21 mouse cellular contexts compared by ENCODE assay signal in genomic region chr2:91023956-91024355, GRCm38 (mm10). TPM values are rescaled to one million over a fixed set of nuclear protein-coding genes. Genes with fewer than 3 reads are reported as not detected.
DNase-seq lines count a peak whose midpoint lies in the region; ATAC-seq and TF ChIP-seq lines count a peak whose summit lies in the region.
"Had no signal": no experiment of that assay in that cellular context is flagged by ENCODE, and none has a peak within 500 bp of the region (broad histone marks: within the 10 kb centered on the region; RNA-seq: fewer than 3 reads in every experiment).

No protein-coding gene starts in this region.

- 0 out of 2 replicates have a peak, but pooled peaks cover 1% of the 10 kb centered on the region for H3K9me3 ChIP-seq in heart, embryonic 12.5 days (replicated peaks)
- no peaks in the 10 kb centered on the region for H3K9me3 ChIP-seq in neural tube, embryonic 14.5 days (ENCODE audit: control insufficient read depth, low read length)
- H3K9me3 ChIP-seq in neural tube, embryonic 15.5 days (replicated peaks), result no peaks in the 10 kb centered on the region
- H3K9me3 ChIP-seq in liver, embryonic 15.5 days (replicated peaks), result no peaks in the 10 kb centered on the region
- no peaks in the 10 kb centered on the region for H3K9me3 ChIP-seq in kidney, embryonic 16.5 days (ENCODE audit: low read length)
- H3K9me3 ChIP-seq: embryonic facial prominence, embryonic 13.5 days had no signal

- peak overlapping the region; percentile 63 for H3K27ac ChIP-seq in heart, adult 2 months
- H3K27ac ChIP-seq in heart, embryonic 12.5 days (ENCODE audit: poor library complexity, severe bottlenecking), result no peak overlapping the region
- H3K27ac ChIP-seq in neural tube, embryonic 14.5 days (ENCODE audit: low read depth, low read length), result no peak overlapping the region
- no peak overlapping the region for H3K27ac ChIP-seq in neural tube, embryonic 15.5 days (replicated peaks)
- H3K27ac ChIP-seq in liver, embryonic 15.5 days (replicated peaks), result peak overlapping the region; percentile 48
- no peak overlapping the region for H3K27ac ChIP-seq in kidney, embryonic 16.5 days (ENCODE audit: low read length)
- H3K27ac ChIP-seq: embryonic facial prominence, embryonic 13.5 days had no signal

- H3K27me3 ChIP-seq in heart, adult 2 months (ENCODE audit: control insufficient read depth, insufficient read depth, low read length), result no peaks in the 10 kb centered on the region
- H3K27me3 ChIP-seq in heart, embryonic 12.5 days (replicated peaks), result no peaks in the 10 kb centered on the region
- H3K27me3 ChIP-seq in neural tube, embryonic 14.5 days (ENCODE audit: control insufficient read depth, insufficient read depth, low read length), result no peaks in the 10 kb centered on the region
- H3K27me3 ChIP-seq in neural tube, embryonic 15.5 days (replicated peaks), result no peaks in the 10 kb centered on the region
- no peaks in the 10 kb centered on the region for H3K27me3 ChIP-seq in liver, embryonic 15.5 days
- no peaks in the 10 kb centered on the region for H3K27me3 ChIP-seq in kidney, embryonic 16.5 days (ENCODE audit: insufficient read depth, low read length)
- H3K27me3 ChIP-seq: embryonic facial prominence, embryonic 13.5 days had no signal

- 94% methylated on average over 1 of the region's 1 CpGs for WGBS in heart, adult 2 months
- 88% methylated on average over 1 of the region's 1 CpGs for WGBS in heart, embryonic 12.5 days
- WGBS in neural tube, embryonic 14.5 days, result 95% methylated on average over 1 of the region's 1 CpGs
- 93% methylated on average over 1 of the region's 1 CpGs for WGBS in neural tube, embryonic 15.5 days
- WGBS in liver, embryonic 15.5 days (ENCODE audit: insufficient replicate concordance), result 76% methylated on average over 1 of the region's 1 CpGs
- WGBS in kidney, embryonic 16.5 days, result 88% methylated on average over 1 of the region's 1 CpGs

- H3K4me1 ChIP-seq in heart, adult 2 months (ENCODE audit: control insufficient read depth, insufficient read depth, low read length), result peaks cover 5% of the 10 kb centered on the region
- H3K4me1 ChIP-seq in heart, embryonic 12.5 days (replicated peaks), result peaks cover 9% of the 10 kb centered on the region; the same call in 1 of the 2 replicates
- no peaks in the 10 kb centered on the region for H3K4me1 ChIP-seq in neural tube, embryonic 14.5 days (ENCODE audit: control insufficient read depth, insufficient read depth, low read length)
- no peaks in the 10 kb centered on the region for H3K4me1 ChIP-seq in neural tube, embryonic 15.5 days
- H3K4me1 ChIP-seq in liver, embryonic 15.5 days (replicated peaks), result peaks cover 54% of the 10 kb centered on the region
- H3K4me1 ChIP-seq in kidney, embryonic 16.5 days (ENCODE audit: insufficient read depth, low read length), result no peaks in the 10 kb centered on the region
- H3K4me1 ChIP-seq: embryonic facial prominence, embryonic 13.5 days had no signal

- TF ChIP-seq EP300 in heart, adult 2 months (IDR thresholded peaks at IDR 0.05; ENCODE audit: insufficient read depth, low read depth, low read length), result no peak

- intact Hi-C loops in heart, adult 2 months (cut with DNase I), result no loop called here

- no peak for DNase-seq in heart, adult 2 months
- no peak for DNase-seq in adrenal gland, adult 2 months
- DNase-seq: adrenal gland, adult 8-10 months; cerebellum, adult 9-11 months; gastrocnemius, postnatal 25 days; kidney, adult 2 months; kidney, postnatal 25 days; layer of hippocampus, adult 9-11 months; lung, adult 2 months; lung, postnatal 36 days; retina, postnatal 1 day; right cerebral cortex, postnatal 4 days had no signal

- no peak for TF ChIP-seq POLR2A in heart, adult 2 months (IDR thresholded peaks at IDR 0.05; ENCODE audit: insufficient read depth, low read depth, low read length)

- H3K9ac ChIP-seq in heart, adult 2 months (ENCODE audit: low read depth, low read length), result no peak overlapping the region
- no peak overlapping the region for H3K9ac ChIP-seq in heart, embryonic 12.5 days
- H3K9ac ChIP-seq in neural tube, embryonic 14.5 days (replicated peaks; ENCODE audit: low read depth, low read length), result no peak overlapping the region
- H3K9ac ChIP-seq in neural tube, embryonic 15.5 days (replicated peaks), result no peak overlapping the region
- H3K9ac ChIP-seq in liver, embryonic 15.5 days, result no peak overlapping the region
- H3K9ac ChIP-seq in kidney, embryonic 16.5 days (replicated peaks; ENCODE audit: low read length), result no peak overlapping the region
- H3K9ac ChIP-seq: embryonic facial prominence, embryonic 13.5 days had no signal

- no peak for TF ChIP-seq CTCF in heart, adult 2 months (IDR thresholded peaks at IDR 0.05)

- H3K79me2 ChIP-seq in heart, adult 2 months (replicated peaks; ENCODE audit: control insufficient read depth, insufficient read depth, low read length), result no peaks in the 10 kb centered on the region

- ATAC-seq in heart, embryonic 12.5 days (ENCODE audit: insufficient number of reproducible peaks, low FRiP score), result no peak
- ATAC-seq in neural tube, embryonic 14.5 days (ENCODE audit: low read depth), result peak; percentile 38; the same call in 1 of the 2 replicates
- ATAC-seq in neural tube, embryonic 15.5 days (ENCODE audit: low FRiP score), result no peak
- no peak for ATAC-seq in liver, embryonic 15.5 days (ENCODE audit: insufficient read depth)
- no peak for ATAC-seq in kidney, embryonic 16.5 days (ENCODE audit: low FRiP score, low TSS enrichment)
- ATAC-seq: forebrain, embryonic 14.5 days; midbrain, embryonic 16.5 days had no signal

- H3K4me2 ChIP-seq in heart, embryonic 12.5 days, result no peak overlapping the region
- no peak overlapping the region for H3K4me2 ChIP-seq in neural tube, embryonic 14.5 days (ENCODE audit: low read depth, low read length)
- H3K4me2 ChIP-seq in neural tube, embryonic 15.5 days, result no peak overlapping the region
- H3K4me2 ChIP-seq in liver, embryonic 15.5 days, result no peak overlapping the region
- no peak overlapping the region for H3K4me2 ChIP-seq in kidney, embryonic 16.5 days (replicated peaks; ENCODE audit: low read depth, low read length)
- H3K4me2 ChIP-seq: embryonic facial prominence, embryonic 13.5 days had no signal

- H3K4me3 ChIP-seq in heart, adult 2 months, result no peak overlapping the region
- H3K4me3 ChIP-seq in heart, embryonic 12.5 days, result no peak overlapping the region
- H3K4me3 ChIP-seq in neural tube, embryonic 14.5 days (ENCODE audit: low read depth, low read length), result no peak overlapping the region
- no peak overlapping the region for H3K4me3 ChIP-seq in neural tube, embryonic 15.5 days (replicated peaks)
- H3K4me3 ChIP-seq in liver, embryonic 15.5 days (replicated peaks), result no peak overlapping the region
- H3K4me3 ChIP-seq in kidney, embryonic 16.5 days (ENCODE audit: low read length), result no peak overlapping the region
- H3K4me3 ChIP-seq: embryonic facial prominence, embryonic 13.5 days had no signal

- H3K36me3 ChIP-seq in heart, adult 2 months (ENCODE audit: control insufficient read depth, insufficient read depth, low read length), result peaks cover 10% of the 10 kb centered on the region
- peaks cover 22% of the 10 kb centered on the region for H3K36me3 ChIP-seq in heart, embryonic 12.5 days
- peaks cover 4% of the 10 kb centered on the region; the same call in 1 of the 2 replicates for H3K36me3 ChIP-seq in neural tube, embryonic 14.5 days (ENCODE audit: control insufficient read depth, insufficient read depth, low read length)
- H3K36me3 ChIP-seq in neural tube, embryonic 15.5 days, result peaks cover 10% of the 10 kb centered on the region; the same call in 1 of the 2 replicates
- peaks cover 36% of the 10 kb centered on the region for H3K36me3 ChIP-seq in liver, embryonic 15.5 days (replicated peaks)
- 0 out of 2 replicates have a peak, but pooled peaks cover 7% of the 10 kb centered on the region for H3K36me3 ChIP-seq in kidney, embryonic 16.5 days (ENCODE audit: insufficient read depth, low read length)

RNA-seq across cellular contexts. Expression of gene Rapsn, which starts 11.5 kb away (rescaled TPM):
- 10 to 100 TPM; 15.9 to 16.8 TPM for total RNA-seq in heart, adult 2 months (2021)
- polyA plus RNA-seq in heart, adult 2 months (2012; rRNA removed), result 19.3 and 22.0 TPM in 2 replicates
- 17.2 and 17.8 TPM in 2 replicates for polyA plus RNA-seq in heart, embryonic 12.5 days (2016; fragmentation: Nextera tagmentation; extraction: Ambion mirVana)
- polyA plus RNA-seq in neural tube, embryonic 14.5 days (2014; fragmentation: Nextera tagmentation; extraction: Ambion mirVana), result 0.37 and 1.2 TPM in 2 replicates
- polyA plus RNA-seq in neural tube, embryonic 15.5 days (2015; fragmentation: Nextera tagmentation; extraction: Ambion mirVana), result 2.7 TPM in 2 replicates
- polyA plus RNA-seq in liver, embryonic 15.5 days (2015; fragmentation: Nextera tagmentation; extraction: Ambion mirVana), result 1.1 TPM in 2 replicates
- 1 to 10 TPM in 1 of 2 experiments, under 1 TPM in 1; 0.72 to 3.1 TPM for total RNA-seq in adrenal gland, adult 2 months (2021)
- 3.8 and 5.0 TPM in 2 replicates for polyA plus RNA-seq in adrenal gland, adult 2 months (2012; rRNA removed)
- polyA plus RNA-seq in kidney, embryonic 16.5 days (2015; fragmentation: Nextera tagmentation; extraction: Ambion mirVana), result 2.4 and 3.0 TPM in 2 replicates
- total RNA-seq: megakaryocyte-erythroid progenitor cell, adult 5-6 weeks had no signal

RNA-seq across cellular contexts. Expression of gene Psmc3, which starts 29.9 kb away (rescaled TPM):
- total RNA-seq in heart, adult 2 months (2021), result 100 to 1,000 TPM; 216 to 252 TPM
- polyA plus RNA-seq in heart, adult 2 months (2012; rRNA removed), result 112 and 141 TPM in 2 replicates
- 245 and 252 TPM in 2 replicates for polyA plus RNA-seq in heart, embryonic 12.5 days (2016; fragmentation: Nextera tagmentation; extraction: Ambion mirVana)
- 245 and 251 TPM in 2 replicates for polyA plus RNA-seq in neural tube, embryonic 14.5 days (2014; fragmentation: Nextera tagmentation; extraction: Ambion mirVana)
- 234 and 240 TPM in 2 replicates for polyA plus RNA-seq in neural tube, embryonic 15.5 days (2015; fragmentation: Nextera tagmentation; extraction: Ambion mirVana)
- polyA plus RNA-seq in liver, embryonic 15.5 days (2015; fragmentation: Nextera tagmentation; extraction: Ambion mirVana), result 138 and 146 TPM in 2 replicates
- 100 to 1,000 TPM; 235 to 255 TPM for total RNA-seq in adrenal gland, adult 2 months (2021)
- 28.1 and 31.9 TPM in 2 replicates for polyA plus RNA-seq in adrenal gland, adult 2 months (2012; rRNA removed)
- polyA plus RNA-seq in kidney, embryonic 16.5 days (2015; fragmentation: Nextera tagmentation; extraction: Ambion mirVana), result 357 and 361 TPM in 2 replicates

RNA-seq across cellular contexts. Expression of gene Slc39a13, which starts 46.3 kb away (rescaled TPM):
- total RNA-seq in heart, adult 2 months (2021), result 10 to 100 TPM; 21.1 to 22.3 TPM
- 57.3 and 58.6 TPM in 2 replicates for polyA plus RNA-seq in heart, adult 2 months (2012; rRNA removed)
- polyA plus RNA-seq in heart, embryonic 12.5 days (2016; fragmentation: Nextera tagmentation; extraction: Ambion mirVana), result 42.5 and 44.3 TPM in 2 replicates
- polyA plus RNA-seq in neural tube, embryonic 14.5 days (2014; fragmentation: Nextera tagmentation; extraction: Ambion mirVana), result 29.2 and 32.3 TPM in 2 replicates
- polyA plus RNA-seq in neural tube, embryonic 15.5 days (2015; fragmentation: Nextera tagmentation; extraction: Ambion mirVana), result 35.5 and 43.2 TPM in 2 replicates
- 10.9 and 13.6 TPM in 2 replicates for polyA plus RNA-seq in liver, embryonic 15.5 days (2015; fragmentation: Nextera tagmentation; extraction: Ambion mirVana)
- 10 to 100 TPM; 27.7 to 36.7 TPM for total RNA-seq in adrenal gland, adult 2 months (2021)
- polyA plus RNA-seq in adrenal gland, adult 2 months (2012; rRNA removed), result 60.4 and 66.7 TPM in 2 replicates
- 44.6 and 57.9 TPM in 2 replicates for polyA plus RNA-seq in kidney, embryonic 16.5 days (2015; fragmentation: Nextera tagmentation; extraction: Ambion mirVana)

RNA-seq across cellular contexts. Expression of gene Spi1, which starts 58.2 kb away (rescaled TPM):
- 1 to 10 TPM; 3.7 to 6.2 TPM for total RNA-seq in heart, adult 2 months (2021)
- 10.2 and 17.2 TPM in 2 replicates for polyA plus RNA-seq in heart, adult 2 months (2012; rRNA removed)
- polyA plus RNA-seq in heart, embryonic 12.5 days (2016; fragmentation: Nextera tagmentation; extraction: Ambion mirVana), result 3.0 and 3.1 TPM in 2 replicates
- 1.7 and 3.3 TPM in 2 replicates for polyA plus RNA-seq in neural tube, embryonic 14.5 days (2014; fragmentation: Nextera tagmentation; extraction: Ambion mirVana)
- polyA plus RNA-seq in neural tube, embryonic 15.5 days (2015; fragmentation: Nextera tagmentation; extraction: Ambion mirVana), result 3.6 and 6.7 TPM in 2 replicates
- 25.9 and 26.9 TPM in 2 replicates for polyA plus RNA-seq in liver, embryonic 15.5 days (2015; fragmentation: Nextera tagmentation; extraction: Ambion mirVana)
- 1 to 10 TPM; 5.0 to 7.1 TPM for total RNA-seq in adrenal gland, adult 2 months (2021)
- polyA plus RNA-seq in adrenal gland, adult 2 months (2012; rRNA removed), result 17.6 and 21.9 TPM in 2 replicates
- 3.3 and 4.2 TPM in 2 replicates for polyA plus RNA-seq in kidney, embryonic 16.5 days (2015; fragmentation: Nextera tagmentation; extraction: Ambion mirVana)

Comparison
In these comparisons a context has a peak if more than half of its experiments do, and no peak if none do; other contexts are left out.
1. H3K27ac ChIP-seq: peak in heart, adult 2 months (single experiment) and liver, embryonic 15.5 days (single experiment); none in heart, embryonic 12.5 days (single experiment), neural tube, embryonic 14.5 days (single experiment), neural tube, embryonic 15.5 days (single experiment) and kidney, embryonic 16.5 days (single experiment).